Comparison of ENCODE assay signal across 7 mouse cellular contexts in the genomic region with DNA sequence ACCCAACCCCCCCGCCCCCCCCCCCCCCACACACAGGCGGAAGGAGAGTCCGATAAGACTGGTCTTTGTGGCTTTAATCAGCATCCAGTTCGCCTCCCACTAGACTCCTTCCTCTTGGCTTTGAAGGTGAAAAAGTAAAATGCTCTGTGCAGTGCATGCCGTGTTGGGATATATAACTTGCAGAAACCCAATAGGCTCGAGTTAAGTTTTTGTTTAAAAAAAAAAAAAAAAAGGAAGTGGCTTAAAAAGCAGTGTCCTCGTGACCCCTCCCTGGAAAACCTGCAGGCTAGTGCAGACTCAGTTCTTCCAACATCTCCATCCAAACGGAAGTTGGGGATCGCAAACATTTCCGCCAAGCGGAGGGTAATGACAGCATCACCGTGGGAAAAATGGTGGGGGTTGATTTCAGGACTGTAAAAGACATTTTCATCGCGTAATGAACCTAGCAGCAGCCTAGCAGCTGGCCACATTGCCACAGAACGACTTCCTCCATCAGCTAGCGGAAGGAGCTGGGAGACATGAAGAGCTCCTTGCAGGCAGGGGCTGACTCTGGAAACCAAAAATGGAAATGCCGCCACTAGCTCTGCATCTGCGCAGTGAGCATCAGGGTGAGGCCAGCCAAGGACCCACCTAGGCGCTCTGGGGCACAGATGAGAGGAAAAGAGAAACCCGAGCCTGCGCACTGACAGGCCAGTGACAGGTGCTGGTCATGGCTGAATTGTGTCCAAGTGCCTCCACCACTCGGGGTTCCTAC. TPM values are rescaled to one million over a fixed set of nuclear protein-coding genes. Genes with fewer than 3 reads are reported as not detected.
DNase-seq lines count a peak whose midpoint lies in the region; ATAC-seq lines count a peak whose summit lies in the region.

No protein-coding gene starts in this region.

- H3K4me3 ChIP-seq in heart, embryonic 15.5 days = peak overlapping the region; percentile 39

- peak overlapping the region; percentile 60 for H3K4me2 ChIP-seq in heart, embryonic 15.5 days

- H3K27ac ChIP-seq in heart, embryonic 15.5 days = peak overlapping the region; percentile 76

- peak; percentile 60 to 61 for DNase-seq in B cell, adult 2 months
- DNase-seq in CD8-positive naive resting alpha-beta T cell, adult 2 months (ENCODE audit: low read depth in 2 of 2, low spot score in 2 of 2) = peak; percentile 59 to 61
- DNase-seq in embryo, embryonic 10.5 days (ENCODE audit: low spot score) = peak; percentile 53
- DNase-seq in kidney, postnatal 36 days = peak; percentile 44 to 56
- peak; percentile 36 for DNase-seq in lung, postnatal 14 days
- DNase-seq in splenic B cell, adult 2 months (ENCODE audit: low read depth, low spot score) = peak; percentile 76

- 31% methylated on average over 22 of the region's 22 CpGs for WGBS in heart, embryonic 15.5 days

- H3K9me3 ChIP-seq in heart, embryonic 15.5 days (replicated peaks) = no peaks in the 10 kb centered on the region

- ATAC-seq in heart, embryonic 15.5 days (replicated peaks; ENCODE audit: insufficient number of reproducible peaks, insufficient read depth, low FRiP score, low read depth) = peak; percentile 59

- no peaks in the 10 kb centered on the region for H3K27me3 ChIP-seq in heart, embryonic 15.5 days
- no peaks in the 10 kb centered on the region for H3K27me3 ChIP-seq in splenic B cell, adult 2 months (ENCODE audit: control insufficient read depth, insufficient read depth, low read length, poor library complexity, severe bottlenecking)

- H3K9ac ChIP-seq in heart, embryonic 15.5 days = no peak overlapping the region

- peaks cover 23% of the 10 kb centered on the region for H3K4me1 ChIP-seq in heart, embryonic 15.5 days (replicated peaks)

- no peaks in the 10 kb centered on the region for H3K36me3 ChIP-seq in heart, embryonic 15.5 days
- no peaks in the 10 kb centered on the region for H3K36me3 ChIP-seq in splenic B cell, adult 2 months (ENCODE audit: control insufficient read depth, insufficient read depth, low read length, poor library complexity, severe bottlenecking)

RNA-seq across cellular contexts. Expression of a gene that starts 4.3 kb away (rescaled TPM):
- polyA plus RNA-seq in heart, embryonic 15.5 days (2015; fragmentation: Nextera tagmentation; extraction: Ambion mirVana) = not detected in 2 replicates

Comparison
In these comparisons a context has a peak if more than half of its experiments do, and no peak if none do; other contexts are left out.
1. Peak in every context shown above with its lines: DNase-seq, ATAC-seq, H3K4me3 ChIP-seq and H3K27ac ChIP-seq.